In genomic region chr3:129612311-129613097, GRCm38 (mm10) we compare ENCODE assay signal across 8 mouse cellular contexts.
DNase-seq lines count a peak whose midpoint lies in the region; ATAC-seq and TF ChIP-seq lines count a peak whose summit lies in the region.

No protein-coding gene starts in this region.

- H3K4me3 ChIP-seq in embryonic facial prominence, embryonic 14.5 days (ENCODE audit: low read depth, low read length): no peak overlapping the region
- H3K4me3 ChIP-seq in embryonic facial prominence, embryonic 10.5 days: no peak overlapping the region
- H3K4me3 ChIP-seq in liver, embryonic 11.5 days (ENCODE audit: low read depth, low read length): no peak overlapping the region
- peak overlapping the region; percentile 28 for H3K4me3 ChIP-seq in cortical plate, adult 2 months (ENCODE audit: insufficient read depth, low read length)
- no peak overlapping the region for H3K4me3 ChIP-seq in thymus, adult 2 months (ENCODE audit: control insufficient read depth, insufficient read depth, low read length)

- no peak for ATAC-seq in embryonic facial prominence, embryonic 14.5 days (ENCODE audit: low read depth)
- no peak; the same call in 1 of the 2 replicates for ATAC-seq in liver, embryonic 11.5 days (replicated peaks; ENCODE audit: low FRiP score)

- no peaks in the 10 kb centered on the region for H3K27me3 ChIP-seq in embryonic facial prominence, embryonic 14.5 days (replicated peaks; ENCODE audit: control insufficient read depth, insufficient read depth, low read length)
- H3K27me3 ChIP-seq in embryonic facial prominence, embryonic 10.5 days (replicated peaks; ENCODE audit: low read depth, poor library complexity, severe bottlenecking): no peaks in the 10 kb centered on the region
- H3K27me3 ChIP-seq in liver, embryonic 11.5 days (replicated peaks; ENCODE audit: control insufficient read depth, insufficient read depth, low read length): no peaks in the 10 kb centered on the region
- no peaks in the 10 kb centered on the region for H3K27me3 ChIP-seq in thymus, adult 2 months (ENCODE audit: control insufficient read depth, insufficient read depth, low read length)

- no peaks in the 10 kb centered on the region for H3K9me3 ChIP-seq in embryonic facial prominence, embryonic 14.5 days (ENCODE audit: control insufficient read depth, low read length)
- no peaks in the 10 kb centered on the region for H3K9me3 ChIP-seq in embryonic facial prominence, embryonic 10.5 days
- H3K9me3 ChIP-seq in liver, embryonic 11.5 days (ENCODE audit: control insufficient read depth, low read length): no peaks in the 10 kb centered on the region

- H3K36me3 ChIP-seq in embryonic facial prominence, embryonic 14.5 days (ENCODE audit: control insufficient read depth, insufficient read depth, low read length): 0 out of 2 replicates have a peak, but pooled peaks cover 8% of the 10 kb centered on the region
- peaks cover 59% of the 10 kb centered on the region for H3K36me3 ChIP-seq in embryonic facial prominence, embryonic 10.5 days (replicated peaks)
- H3K36me3 ChIP-seq in liver, embryonic 11.5 days (ENCODE audit: control insufficient read depth, insufficient read depth, low read length): no peaks in the 10 kb centered on the region; the same call in 1 of the 2 replicates
- no peaks in the 10 kb centered on the region for H3K36me3 ChIP-seq in thymus, adult 2 months (ENCODE audit: control insufficient read depth, insufficient read depth, low read length)

- no peak for TF ChIP-seq POLR2A in cortical plate, adult 2 months (IDR thresholded peaks at IDR 0.05; ENCODE audit: extremely low read depth, insufficient read depth, low read length)
- no peak for TF ChIP-seq POLR2A in thymus, adult 2 months (IDR thresholded peaks at IDR 0.05; ENCODE audit: control insufficient read depth, extremely low read depth, insufficient read depth, low read length, poor library complexity)

- no peak overlapping the region for H3K9ac ChIP-seq in embryonic facial prominence, embryonic 14.5 days (ENCODE audit: low read depth, low read length)
- H3K9ac ChIP-seq in liver, embryonic 11.5 days (ENCODE audit: low read depth, low read length): no peak overlapping the region

- DNase-seq in embryonic facial prominence, embryonic 14.5 days (ENCODE audit: low spot score): peak; percentile 40
- no peak for DNase-seq in embryonic facial prominence, embryonic 10.5 days (ENCODE audit: low spot score)
- DNase-seq in liver: peak; percentile 30
- no peak for DNase-seq in liver, embryonic 11.5 days (ENCODE audit: low spot score)
- DNase-seq in lung, postnatal 14 days: peak; percentile 39
- no peak for DNase-seq in c-Kit-positive CD71-positive TER-119-positive erythroid progenitor cells, embryonic 14.5 days (ENCODE audit: low spot score)
- DNase-seq in thymus, adult 2 months: no peak

- H3K27ac ChIP-seq in embryonic facial prominence, embryonic 14.5 days (replicated peaks; ENCODE audit: low read depth, low read length): no peak overlapping the region
- no peak overlapping the region for H3K27ac ChIP-seq in embryonic facial prominence, embryonic 10.5 days (replicated peaks)
- no peak overlapping the region for H3K27ac ChIP-seq in liver, embryonic 11.5 days (ENCODE audit: low read depth, low read length)
- H3K27ac ChIP-seq in cortical plate, adult 2 months (ENCODE audit: insufficient read depth, low read length): no peak overlapping the region
- H3K27ac ChIP-seq in thymus, adult 2 months (ENCODE audit: control insufficient read depth, insufficient read depth, low read length): no peak overlapping the region

- no peak for TF ChIP-seq CTCF in cortical plate, adult 2 months (IDR thresholded peaks at IDR 0.05; ENCODE audit: extremely low read depth, insufficient read depth, low read length)
- no peak for TF ChIP-seq CTCF in thymus, adult 2 months (IDR thresholded peaks at IDR 0.05; ENCODE audit: borderline replicate concordance, control insufficient read depth, extremely low read depth, insufficient read depth, low read length, poor library complexity)

- peaks cover 11% of the 10 kb centered on the region for H3K4me1 ChIP-seq in embryonic facial prominence, embryonic 14.5 days (ENCODE audit: control insufficient read depth, insufficient read depth, low read length)
- H3K4me1 ChIP-seq in embryonic facial prominence, embryonic 10.5 days: peaks cover 15% of the 10 kb centered on the region
- H3K4me1 ChIP-seq in liver, embryonic 11.5 days (replicated peaks; ENCODE audit: control insufficient read depth, insufficient read depth, low read length): peaks cover 3% of the 10 kb centered on the region
- H3K4me1 ChIP-seq in cortical plate, adult 2 months (ENCODE audit: control insufficient read depth, insufficient read depth, low read length): peaks cover 2% of the 10 kb centered on the region; the same call in 1 of the 2 replicates
- H3K4me1 ChIP-seq in thymus, adult 2 months (replicated peaks; ENCODE audit: control insufficient read depth, insufficient read depth, low read length): peaks cover 8% of the 10 kb centered on the region; the same call in 1 of the 2 replicates

- peak overlapping the region; percentile 15 for H3K4me2 ChIP-seq in embryonic facial prominence, embryonic 14.5 days (ENCODE audit: low read depth, low read length)
- H3K4me2 ChIP-seq in liver, embryonic 11.5 days: no peak overlapping the region

- 79% methylated on average over 25 of the region's 25 CpGs for WGBS in embryonic facial prominence, embryonic 14.5 days
- 90% methylated on average over 25 of the region's 25 CpGs for WGBS in embryonic facial prominence, embryonic 10.5 days
- WGBS in liver, embryonic 11.5 days: 84% methylated on average over 25 of the region's 25 CpGs
- 46% methylated on average over 25 of the region's 25 CpGs for WGBS in thymus, adult 2 months

Comparison
In these comparisons a context has a peak if more than half of its experiments do, and no peak if none do; other contexts are left out.
1. DNase-seq: peak in embryonic facial prominence, embryonic 14.5 days (single experiment), liver (single experiment) and lung, postnatal 14 days (single experiment); none in embryonic facial prominence, embryonic 10.5 days (single experiment), liver, embryonic 11.5 days (single experiment), c-Kit-positive CD71-positive TER-119-positive erythroid progenitor cells, embryonic 14.5 days (single experiment) and thymus, adult 2 months (single experiment).